Mouse (Mus musculus): ENCODE results near the gene Sf3a2.
"Not testable (repeated sequence)": the region's sequence is repeated elsewhere in the genome, so short reads cannot be mapped to it uniquely, and the experiment has no call there.

The Sf3a2 gene

GRCm38 (mm10) chr10:80826151-80827062 is 28.4 kb downstream of the Sf3a2 start, which contains the start of gene Oaz1:
Gene Oaz1, plus strand, starts transcription at chr10:80826656.
- peak; percentile 99 for DNase-seq (ENCODE audit: low read depth)

GRCm38 (mm10) chr10:80827063-80827869 is 29.3 kb downstream of the Sf3a2 start:
- no peak for DNase-seq (ENCODE audit: low read depth)

- DNase-seq (ENCODE audit: low read depth), result no peak
Measured at GRCm38 (mm10) chr10:80827870-80828420, 29.9 kb downstream of the Sf3a2 start.

- not testable (repeated sequence) for DNase-seq (ENCODE audit: low read depth)
Measured at GRCm38 (mm10) chr10:80828587-80828986, 30.6 kb downstream of the Sf3a2 start.

- DNase-seq (ENCODE audit: low read depth), result no peak
Measured at GRCm38 (mm10) chr10:80829359-80830278, 31.6 kb downstream of the Sf3a2 start.

- peak; percentile 40 for DNase-seq (ENCODE audit: low read depth)
Measured at GRCm38 (mm10) chr10:80831136-80831535, 33.1 kb downstream of the Sf3a2 start.

- DNase-seq (ENCODE audit: low read depth), result no peak
Measured at GRCm38 (mm10) chr10:80832818-80833217, 34.8 kb downstream of the Sf3a2 start.

- DNase-seq (ENCODE audit: low read depth), result no peak
Measured at GRCm38 (mm10) chr10:80835617-80836016, 37.6 kb downstream of the Sf3a2 start.

- no peak for DNase-seq (ENCODE audit: low read depth)
Measured at GRCm38 (mm10) chr10:80836949-80837379, 39.0 kb downstream of the Sf3a2 start.

GRCm38 (mm10) chr10:80837827-80838226 is 39.8 kb downstream of the Sf3a2 start:
- DNase-seq (ENCODE audit: low read depth), result no peak

- DNase-seq (ENCODE audit: low read depth), result no peak
Measured at GRCm38 (mm10) chr10:80838346-80838912, 40.4 kb downstream of the Sf3a2 start.

- no peak for DNase-seq (ENCODE audit: low read depth)
Measured at GRCm38 (mm10) chr10:80839848-80840247, 41.9 kb downstream of the Sf3a2 start.

- no peak for DNase-seq (ENCODE audit: low read depth)
Measured at GRCm38 (mm10) chr10:80841685-80842084, 43.7 kb downstream of the Sf3a2 start.

GRCm38 (mm10) chr10:80842334-80842733 is 44.3 kb downstream of the Sf3a2 start:
- no peak for DNase-seq (ENCODE audit: low read depth)

GRCm38 (mm10) chr10:80843087-80843930 is 45.3 kb downstream of the Sf3a2 start:
- no peak for DNase-seq (ENCODE audit: low read depth)

- no peak for DNase-seq (ENCODE audit: low read depth)
Measured at GRCm38 (mm10) chr10:80843931-80844547, 46.0 kb downstream of the Sf3a2 start, which contains the start of gene Lingo3. Gene Lingo3, minus strand, starts transcription at chr10:80844039.

- no peak for DNase-seq (ENCODE audit: low read depth)
Measured at GRCm38 (mm10) chr10:80845055-80845693, 47.2 kb downstream of the Sf3a2 start.

GRCm38 (mm10) chr10:80845732-80846131 is 47.7 kb downstream of the Sf3a2 start:
- no peak for DNase-seq (ENCODE audit: low read depth)

GRCm38 (mm10) chr10:80848571-80848970 is 50.6 kb downstream of the Sf3a2 start:
- peak; percentile 84 for DNase-seq (ENCODE audit: low read depth)
